Mouse (Mus musculus): ENCODE results near the gene Tnni3k. TPM values are rescaled to one million over a fixed set of nuclear protein-coding genes. Genes with fewer than 3 reads are reported as not detected.

Tnni3k gene
- polyA plus RNA-seq, 1 experiment from 2014 or later, result 1.0 TPM

- Histone ChIP-seq H3K4me1 (no peaks in the 10 kb centered on the region), H3K4me2 (no peak overlapping the region), H3K9me3 (no peaks in the 10 kb centered on the region), H3K4me3 (no peak overlapping the region), H3K36me3 (no peaks in the 10 kb centered on the region), H3K27ac (no peak overlapping the region), H3K27me3 (no peaks in the 10 kb centered on the region), H3K9ac (no peak overlapping the region)
- no peak for ATAC-seq (ENCODE audit: borderline replicate concordance, extremely low read depth, low FRiP score, low TSS enrichment)
- WGBS, result 4% methylated on average over 7 of the region's 7 CpGs
Observed at GRCm38 (mm10) chr3:154817732-154818131, 237.5 kb downstream of the Tnni3k start.

- 42% methylated on average over 19 of the region's 19 CpGs for WGBS
- H3K27me3 ChIP-seq, result no peaks in the 10 kb centered on the region
- ATAC-seq (ENCODE audit: borderline replicate concordance, extremely low read depth, low FRiP score, low TSS enrichment), result no peak
- no peak overlapping the region for H3K4me3 ChIP-seq
- no peaks in the 10 kb centered on the region for H3K36me3 ChIP-seq
- no peak overlapping the region for H3K9ac ChIP-seq
- no peak overlapping the region for H3K27ac ChIP-seq
- H3K9me3 ChIP-seq, result no peaks in the 10 kb centered on the region
- H3K4me2 ChIP-seq, result no peak overlapping the region
- no peaks in the 10 kb centered on the region for H3K4me1 ChIP-seq
Observed at GRCm38 (mm10) chr3:154816801-154817625, 238.2 kb downstream of the Tnni3k start.

- Histone ChIP-seq H3K4me3 (no peak overlapping the region), H3K36me3 (no peaks in the 10 kb centered on the region), H3K4me2 (no peak overlapping the region), H3K9me3 (no peaks in the 10 kb centered on the region), H3K9ac (no peak overlapping the region), H3K4me1 (no peaks in the 10 kb centered on the region), H3K27me3 (no peaks in the 10 kb centered on the region), H3K27ac (no peak overlapping the region)
- no peak for ATAC-seq (ENCODE audit: borderline replicate concordance, extremely low read depth, low FRiP score, low TSS enrichment)
- 62% methylated on average over 3 of the region's 3 CpGs for WGBS
Observed at GRCm38 (mm10) chr3:154816231-154816630, 239.0 kb downstream of the Tnni3k start.

- Histone ChIP-seq H3K4me2 (no peak overlapping the region), H3K4me1 (no peaks in the 10 kb centered on the region), H3K4me3 (no peak overlapping the region), H3K9me3 (no peaks in the 10 kb centered on the region), H3K27ac (no peak overlapping the region), H3K27me3 (no peaks in the 10 kb centered on the region), H3K9ac (no peak overlapping the region), H3K36me3 (no peaks in the 10 kb centered on the region)
- no peak for ATAC-seq (ENCODE audit: borderline replicate concordance, extremely low read depth, low FRiP score, low TSS enrichment)
- WGBS, result 53% methylated on average over 2 of the region's 2 CpGs
Observed at GRCm38 (mm10) chr3:154815606-154816005, 239.6 kb downstream of the Tnni3k start.

GRCm38 (mm10) chr3:154812893-154813292 lies 242.3 kb downstream of the Tnni3k start:
- no peaks in the 10 kb centered on the region; the same call in 1 of the 2 replicates for H3K27me3 ChIP-seq
- no peak overlapping the region for H3K9ac ChIP-seq
- H3K4me1 ChIP-seq, result no peaks in the 10 kb centered on the region
- ATAC-seq (ENCODE audit: borderline replicate concordance, extremely low read depth, low FRiP score, low TSS enrichment), result no peak; the same call in 1 of the 2 replicates
- no peaks in the 10 kb centered on the region for H3K9me3 ChIP-seq
- H3K4me3 ChIP-seq, result no peak overlapping the region
- H3K4me2 ChIP-seq, result no peak overlapping the region
- 44% methylated on average over 1 of the region's 1 CpGs for WGBS
- H3K36me3 ChIP-seq, result no peaks in the 10 kb centered on the region
- H3K27ac ChIP-seq, result no peak overlapping the region

GRCm38 (mm10) chr3:154811833-154812232 lies 243.4 kb downstream of the Tnni3k start:
- Histone ChIP-seq H3K4me2 (no peak overlapping the region), H3K4me3 (no peak overlapping the region), H3K27ac (no peak overlapping the region), H3K36me3 (no peaks in the 10 kb centered on the region), H3K27me3 (no peaks in the 10 kb centered on the region; the same call in 1 of the 2 replicates), H3K9me3 (no peaks in the 10 kb centered on the region), H3K4me1 (no peaks in the 10 kb centered on the region), H3K9ac (no peak overlapping the region)
- ATAC-seq (ENCODE audit: borderline replicate concordance, extremely low read depth, low FRiP score, low TSS enrichment), result no peak
- WGBS, result 56% methylated on average over 9 of the region's 9 CpGs

- Histone ChIP-seq H3K36me3 (no peaks in the 10 kb centered on the region), H3K4me3 (no peak overlapping the region), H3K9me3 (no peaks in the 10 kb centered on the region), H3K4me2 (no peak overlapping the region), H3K9ac (no peak overlapping the region), H3K27ac (no peak overlapping the region), H3K4me1 (no peaks in the 10 kb centered on the region), H3K27me3 (no peaks in the 10 kb centered on the region; the same call in 1 of the 2 replicates)
- 17% methylated on average over 9 of the region's 9 CpGs for WGBS
- no peak for ATAC-seq (ENCODE audit: borderline replicate concordance, extremely low read depth, low FRiP score, low TSS enrichment)
Observed at GRCm38 (mm10) chr3:154811281-154811680, 243.9 kb downstream of the Tnni3k start.

- H3K27me3 ChIP-seq, result no peaks in the 10 kb centered on the region; the same call in 1 of the 2 replicates
Observed at GRCm38 (mm10) chr3:154810273-154810870, 244.8 kb downstream of the Tnni3k start.

GRCm38 (mm10) chr3:154806626-154807025 lies 248.6 kb downstream of the Tnni3k start:
- H3K36me3 ChIP-seq, result no peaks in the 10 kb centered on the region
- 34% methylated on average over 7 of the region's 7 CpGs for WGBS
- ATAC-seq (ENCODE audit: borderline replicate concordance, extremely low read depth, low FRiP score, low TSS enrichment), result no peak
- H3K4me1 ChIP-seq, result no peaks in the 10 kb centered on the region
- no peak overlapping the region for H3K4me3 ChIP-seq
- 0 out of 2 replicates have a peak overlapping the region, but pooled peaks have one; percentile 33 for H3K27ac ChIP-seq
- H3K4me2 ChIP-seq, result no peak overlapping the region
- H3K27me3 ChIP-seq, result no peaks in the 10 kb centered on the region; the same call in 1 of the 2 replicates
- no peak overlapping the region for H3K9ac ChIP-seq
- no peaks in the 10 kb centered on the region for H3K9me3 ChIP-seq

More at GRCm38 (mm10) chr3:154810273-154810870, 244.8 kb downstream of the Tnni3k start:
- WGBS, result 35% methylated on average over 7 of the region's 7 CpGs
- H3K36me3 ChIP-seq, result no peaks in the 10 kb centered on the region
- no peak overlapping the region for H3K4me2 ChIP-seq
- no peak overlapping the region for H3K27ac ChIP-seq
- no peaks in the 10 kb centered on the region for H3K9me3 ChIP-seq
- ATAC-seq (ENCODE audit: borderline replicate concordance, extremely low read depth, low FRiP score, low TSS enrichment), result no peak
- H3K4me1 ChIP-seq, result no peaks in the 10 kb centered on the region
- no peak overlapping the region for H3K4me3 ChIP-seq
- H3K9ac ChIP-seq, result no peak overlapping the region

GRCm38 (mm10) chr3:154800888-154801429 lies 254.2 kb downstream of the Tnni3k start:
- H3K27me3 ChIP-seq, result no peaks in the 10 kb centered on the region
- H3K4me3 ChIP-seq, result no peak overlapping the region
- H3K4me2 ChIP-seq, result no peak overlapping the region
- ATAC-seq (ENCODE audit: borderline replicate concordance, extremely low read depth, low FRiP score, low TSS enrichment), result no peak
- H3K9me3 ChIP-seq, result no peaks in the 10 kb centered on the region
- no peak overlapping the region for H3K9ac ChIP-seq
- H3K27ac ChIP-seq, result no peak overlapping the region
- no peaks in the 10 kb centered on the region for H3K36me3 ChIP-seq
- no peaks in the 10 kb centered on the region for H3K4me1 ChIP-seq
- WGBS, result 42% methylated on average over 8 of the region's 8 CpGs

GRCm38 (mm10) chr3:154800454-154800853 lies 254.8 kb downstream of the Tnni3k start:
- Histone ChIP-seq H3K27me3 (no peaks in the 10 kb centered on the region), H3K4me3 (no peak overlapping the region), H3K9me3 (no peaks in the 10 kb centered on the region), H3K4me1 (no peaks in the 10 kb centered on the region), H3K36me3 (no peaks in the 10 kb centered on the region), H3K4me2 (no peak overlapping the region), H3K9ac (no peak overlapping the region), H3K27ac (no peak overlapping the region)
- ATAC-seq (ENCODE audit: borderline replicate concordance, extremely low read depth, low FRiP score, low TSS enrichment), result no peak
- WGBS, result 51% methylated on average over 8 of the region's 8 CpGs

- Histone ChIP-seq H3K27me3 (no peaks in the 10 kb centered on the region), H3K4me2 (no peak overlapping the region), H3K36me3 (no peaks in the 10 kb centered on the region), H3K9me3 (no peaks in the 10 kb centered on the region), H3K9ac (no peak overlapping the region), H3K27ac (no peak overlapping the region), H3K4me3 (no peak overlapping the region), H3K4me1 (no peaks in the 10 kb centered on the region)
- WGBS, result 74% methylated on average over 4 of the region's 4 CpGs
- no peak for ATAC-seq (ENCODE audit: borderline replicate concordance, extremely low read depth, low FRiP score, low TSS enrichment)
Observed at GRCm38 (mm10) chr3:154798806-154799205, 256.4 kb downstream of the Tnni3k start.
